Mouse (Mus musculus) MEL (cell line): ENCODE measurements around the gene Cd5.

Source experiments
- BHLHE40 ChIP-seq: IDR thresholded peaks from 2 replicates; pipeline ENCODE4 v1.6.1; 2012; ENCODE audit warnings: low read depth, mild to moderate bottlenecking, inconsistent platforms, low read length, improper control_type of control experiment, borderline replicate concordance
- CTCF ChIP-seq, 3 experiments: IDR thresholded peaks in 2 of 3; conservative IDR thresholded peaks in 1 of 3; 2 replicates each; pipeline ENCODE4 v1.5.1; 2011 to 2012; ENCODE audit warnings: low read length in 3 of 3, low read depth in 2 of 3, mild to moderate bottlenecking in 2 of 3, improper control_type of control experiment in 1 of 3, inconsistent platforms in 1 of 3, mixed read lengths in 1 of 3, moderate library complexity in 1 of 3; ENCODE audit not compliant: control insufficient read depth in 1 of 3, insufficient read depth in 1 of 3, poor library complexity in 1 of 3, severe bottlenecking in 1 of 3
- E2F4 ChIP-seq: IDR thresholded peaks from 2 replicates; pipeline ENCODE4 v1.6.1; 2011; ENCODE audit warnings: low read depth, low read length, improper control_type of control experiment, borderline replicate concordance
- EP300 ChIP-seq, 2 experiments: IDR thresholded peaks; 2 replicates each; pipeline ENCODE4 v1.6.1; 2011; ENCODE audit warnings: improper control_type of control experiment in 2 of 2, low read length in 2 of 2, low read depth in 1 of 2, mild to moderate bottlenecking in 1 of 2
- MXI1 ChIP-seq: IDR thresholded peaks from 2 replicates; pipeline ENCODE4 v1.6.1; 2011; ENCODE audit warnings: mild to moderate bottlenecking, low read depth, low read length, improper control_type of control experiment
- USF2 ChIP-seq, 2 experiments: IDR thresholded peaks; 2 replicates each; pipeline ENCODE4 v1.6.1; 2011 to 2012; ENCODE audit warnings: improper control_type of control experiment in 2 of 2, low read length in 2 of 2, borderline replicate concordance in 1 of 2, inconsistent platforms in 1 of 2, low read depth in 1 of 2, mild to moderate bottlenecking in 1 of 2; ENCODE audit not compliant: insufficient read depth in 1 of 2
- ZNF384 ChIP-seq: IDR thresholded peaks from 2 replicates; pipeline ENCODE4 v1.6.1; 2012; ENCODE audit warnings: low read depth, mild to moderate bottlenecking, inconsistent platforms, low read length, improper control_type of control experiment

- TF ChIP-seq E2F4 (no peak), EP300 (IDR thresholded peaks at IDR 0.05; ENCODE audit: low read depth in 1 of 2, low read length in 2 of 2) (no peak), ZNF384 (no peak), USF2 (IDR thresholded peaks at IDR 0.05; ENCODE audit: borderline replicate concordance in 1 of 2, insufficient read depth in 1 of 2, low read depth in 1 of 2, low read length in 2 of 2) (no peak), CTCF (IDR thresholded peaks at IDR 0.05 in 2 of 3, conservative IDR thresholded peaks at IDR 0.05 in 1 of 3; ENCODE audit: control insufficient read depth in 1 of 3, insufficient read depth in 1 of 3, low read depth in 2 of 3, low read length in 3 of 3, poor library complexity in 1 of 3, severe bottlenecking in 1 of 3) (no peak), MXI1 (no peak), BHLHE40 (no peak)
Observed at GRCm38 (mm10) chr19:10763381-10764031, 24.7 kb upstream of the Cd5 start.
